Mouse (Mus musculus) heart, postnatal 4 days (tissue): ENCODE data around the gene Prkag2. TPM values are rescaled to one million over a fixed set of nuclear protein-coding genes. Genes with fewer than 3 reads are reported as not detected.
"Not testable (repeated sequence)": the region's sequence is repeated elsewhere in the genome, so short reads cannot be mapped to it uniquely, and the experiment has no call there.

Source experiments
- DNase-seq: peaks from one replicate; pipeline ENCODE4 v3.0.0; 2021
- total RNA-seq, 2 experiments: library from RNA; stranded (reverse); gene quantifications; 2 replicates each; pipeline ENCODE4 v1.2.3; 2021

Gene Prkag2
- total RNA-seq, 2 experiments from 2014 or later: 143 to 152 TPM

DNA sequence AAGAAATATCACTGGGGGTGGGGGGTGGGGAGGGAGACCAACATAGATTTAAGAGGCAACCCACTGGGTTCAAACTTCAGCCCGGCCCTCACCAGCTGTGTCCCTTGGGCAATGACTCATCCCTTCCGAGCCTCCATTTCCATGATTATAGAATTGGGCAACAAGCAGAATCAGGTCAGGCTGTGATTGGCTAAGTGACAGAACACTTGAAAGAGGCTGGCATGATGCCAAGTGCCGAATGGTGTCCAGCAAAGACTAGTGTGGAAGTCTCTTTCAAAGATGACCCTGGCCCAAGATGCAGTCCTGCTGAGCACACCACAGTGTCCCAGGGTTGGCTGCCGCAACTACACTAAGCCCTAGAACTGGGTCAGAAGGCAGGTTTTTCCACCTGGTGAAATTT is 14.2 kb downstream of the Prkag2 start:
- peak; percentile 83 for DNase-seq

- no peak for DNase-seq
These were observed 15.3 kb downstream of the Prkag2 start for GRCm38 (mm10) chr5:25085170-25085569.

GRCm38 (mm10) chr5:25083816-25084215 is 16.6 kb downstream of the Prkag2 start:
- peak; percentile 12 for DNase-seq

- peak; percentile 71 for DNase-seq
These were observed 17.9 kb downstream of the Prkag2 start for GRCm38 (mm10) chr5:25082542-25082941.

GRCm38 (mm10) chr5:25081545-25081944 is 18.9 kb downstream of the Prkag2 start:
- DNase-seq: no peak

- DNase-seq: no peak
These were observed 19.4 kb downstream of the Prkag2 start for GRCm38 (mm10) chr5:25080994-25081393.

DNA sequence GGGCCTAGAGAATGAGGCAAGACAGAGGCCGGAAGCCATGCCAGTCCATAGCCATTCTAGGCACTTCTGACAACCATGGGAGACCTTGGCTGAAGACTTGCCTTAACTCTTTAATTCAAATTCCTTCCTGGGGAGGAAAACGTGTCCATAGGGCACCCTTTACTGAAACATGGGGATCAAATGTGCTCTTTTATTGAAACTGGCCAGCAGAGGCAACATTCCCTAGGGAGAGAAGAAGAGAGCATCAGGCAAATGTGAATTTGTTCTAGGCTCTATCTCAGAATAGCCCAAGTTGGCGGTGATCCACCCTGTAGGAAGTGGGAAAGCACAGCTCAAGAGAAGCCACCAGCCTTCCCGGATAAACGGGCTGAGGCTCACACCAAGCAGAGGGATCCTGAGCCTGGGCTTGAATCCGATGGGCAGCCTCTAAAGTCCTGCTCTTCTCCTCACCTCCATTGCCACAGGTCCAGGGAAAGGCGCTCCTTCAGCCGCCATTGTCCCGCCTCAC is 19.9 kb downstream of the Prkag2 start:
- no peak for DNase-seq

GRCm38 (mm10) chr5:25079766-25080265 is 20.6 kb downstream of the Prkag2 start:
- no peak for DNase-seq

- no peak for DNase-seq
These were observed 22.4 kb downstream of the Prkag2 start for GRCm38 (mm10) chr5:25077873-25078651.

- not testable (repeated sequence) for DNase-seq
These were observed 23.2 kb downstream of the Prkag2 start for GRCm38 (mm10) chr5:25077258-25077657.

GRCm38 (mm10) chr5:25075623-25076022 is 24.8 kb downstream of the Prkag2 start:
- no peak for DNase-seq

DNA sequence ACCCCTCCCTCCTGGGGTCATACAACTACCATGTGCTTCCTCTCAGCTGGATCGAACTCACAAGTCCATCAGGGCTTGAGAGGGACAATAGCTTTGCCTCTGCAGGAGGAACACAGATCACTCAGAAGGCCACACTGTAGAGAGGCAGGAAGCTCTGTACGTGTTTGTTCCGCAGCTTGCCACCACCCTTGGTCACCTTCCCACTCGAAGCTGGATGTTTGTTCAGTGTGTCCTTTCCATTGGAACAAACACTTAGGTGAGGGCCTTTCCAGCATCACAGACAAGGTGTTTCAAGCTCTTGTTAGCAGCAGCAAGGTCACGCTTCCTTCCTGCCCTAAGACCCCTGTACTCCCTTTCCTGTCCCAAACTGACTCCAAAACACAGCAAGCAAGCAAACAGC is 30.6 kb downstream of the Prkag2 start:
- no peak for DNase-seq

DNA sequence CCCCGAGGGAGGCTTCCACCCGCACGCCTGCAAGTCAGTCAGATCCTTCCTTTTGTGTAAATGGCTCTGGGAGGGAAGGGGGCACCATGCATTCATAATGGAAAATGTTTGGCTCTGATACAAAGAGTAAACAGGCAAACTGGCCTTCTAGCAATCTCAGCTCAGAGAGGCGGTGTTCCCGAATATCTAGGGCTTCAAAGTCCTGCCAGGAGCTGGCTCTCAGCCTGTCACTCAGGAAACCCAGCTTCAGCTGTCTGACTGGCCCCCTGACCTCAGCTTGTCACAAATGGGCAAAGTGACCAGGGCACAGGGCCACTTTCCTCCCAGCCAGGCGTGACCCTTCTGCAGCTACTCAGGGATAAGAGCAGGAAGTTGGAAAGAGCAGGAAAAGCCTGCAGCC is 33.3 kb downstream of the Prkag2 start:
- DNase-seq: peak; percentile 76

DNA sequence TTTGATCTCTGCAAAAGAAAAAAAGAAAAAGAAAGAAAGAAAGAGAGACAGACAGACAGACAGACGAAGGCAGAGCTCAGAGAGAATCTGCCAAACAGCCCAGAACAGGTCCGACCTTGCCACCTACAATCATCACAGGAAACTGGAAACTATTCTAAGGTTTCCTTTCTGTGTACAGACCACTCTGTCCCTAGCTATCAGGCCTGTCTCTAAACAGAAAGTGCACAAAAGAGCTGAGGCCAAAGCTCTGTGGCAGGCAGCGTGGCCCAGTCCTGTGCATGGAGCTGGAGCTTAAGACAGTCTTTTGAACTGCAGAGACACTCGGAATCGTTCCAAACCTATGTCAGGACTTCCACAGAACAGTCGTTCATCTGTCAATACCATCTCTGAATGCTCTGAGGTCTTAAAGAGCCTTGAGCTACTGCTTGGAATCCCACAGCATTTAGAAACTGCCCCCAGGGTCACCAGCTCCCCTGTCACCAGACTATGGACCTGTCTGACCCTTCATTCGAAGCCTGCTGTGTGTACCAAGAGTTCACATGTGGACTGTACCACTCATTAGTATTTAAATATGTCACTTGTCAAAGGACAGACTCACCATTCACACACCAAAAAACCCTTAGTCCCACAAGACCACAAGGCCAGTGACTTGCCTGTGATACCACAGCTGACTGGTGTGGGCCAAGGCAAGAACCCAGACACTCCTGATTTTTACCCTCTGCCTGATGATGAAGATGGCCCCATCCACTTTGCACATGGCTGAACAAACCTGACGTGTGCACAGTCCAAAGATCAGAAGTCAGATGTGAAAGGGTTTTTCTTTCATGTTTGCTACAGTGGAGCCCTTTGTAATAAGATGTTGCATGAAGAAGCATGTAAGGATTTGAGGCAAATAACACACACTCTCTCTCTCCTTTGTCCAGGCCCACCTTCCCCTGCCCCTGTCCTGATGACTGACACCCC is 35.9 kb downstream of the Prkag2 start:
- no peak for DNase-seq

DNA sequence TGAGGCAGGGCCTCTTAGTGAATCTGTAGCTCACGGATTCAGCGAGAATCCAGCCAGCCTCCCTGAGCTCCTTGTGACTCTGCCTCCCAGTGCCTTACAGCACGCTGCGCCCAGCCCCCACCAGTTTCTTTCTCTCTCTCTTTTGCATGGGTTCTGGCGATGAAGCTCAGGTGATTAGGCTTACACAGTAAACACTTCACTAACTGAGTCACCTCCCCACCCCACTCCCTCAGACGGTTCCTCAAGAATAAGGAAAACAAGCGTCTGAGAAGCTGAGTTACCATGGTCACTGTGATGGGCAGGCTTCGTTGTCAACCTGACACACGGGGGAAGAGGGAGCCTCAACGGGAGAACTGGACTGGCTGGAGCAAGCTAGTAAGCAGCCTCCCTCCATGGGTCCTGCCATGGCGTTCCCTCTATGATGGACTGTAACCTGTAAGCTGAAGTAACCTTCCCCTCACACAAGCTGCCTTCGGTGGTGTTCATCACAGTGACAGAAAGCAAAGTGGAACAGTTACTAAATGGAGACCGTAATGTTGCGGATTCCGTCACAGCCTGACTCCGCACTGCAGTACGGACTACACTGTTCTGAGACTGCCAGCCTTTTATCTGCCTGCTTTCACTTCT is 37.8 kb downstream of the Prkag2 start:
- DNase-seq: no peak

DNA sequence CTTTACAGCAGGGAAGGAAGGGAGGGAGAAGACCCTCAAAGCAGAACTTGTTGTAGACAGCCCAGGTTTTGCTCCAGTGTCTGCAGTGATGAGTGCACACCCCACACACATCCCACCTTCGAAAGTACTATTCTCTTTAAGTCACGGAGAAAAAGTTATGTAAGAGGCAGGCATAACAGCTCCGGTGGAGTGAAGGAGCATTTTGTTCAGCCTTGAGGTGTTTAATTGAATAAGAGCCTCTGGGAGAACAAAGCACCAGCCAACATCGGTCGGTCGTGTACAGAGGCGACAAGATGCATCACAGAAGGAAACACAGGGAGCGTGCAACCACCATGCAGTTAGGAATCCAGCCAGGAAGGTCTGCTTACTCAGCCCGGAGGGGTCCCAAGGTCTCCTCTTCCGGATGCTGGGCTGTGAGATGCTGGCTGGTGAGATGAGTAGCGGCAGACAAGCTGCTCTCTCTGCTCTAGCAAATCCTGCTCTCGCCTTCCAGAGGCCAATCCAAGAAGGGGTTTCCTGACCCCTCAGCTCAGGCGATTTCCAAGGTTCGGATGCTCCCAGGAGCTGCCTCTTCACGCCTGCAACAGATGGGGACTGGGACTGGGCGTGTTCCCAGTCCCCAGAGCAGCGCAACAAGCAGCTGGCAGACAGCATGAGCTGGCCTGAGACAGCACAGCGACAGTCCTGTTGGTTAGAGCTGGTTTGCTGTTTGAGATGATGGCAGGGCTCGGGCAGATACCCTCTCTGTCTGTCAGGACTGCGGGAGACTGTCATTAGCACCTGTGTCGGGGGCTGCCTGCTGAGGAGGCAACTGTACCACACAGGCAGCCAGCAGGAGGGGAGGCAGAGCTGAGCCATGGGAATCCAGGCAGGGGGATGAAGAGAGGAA is 41.3 kb downstream of the Prkag2 start:
- peak; percentile 27 for DNase-seq

DNA sequence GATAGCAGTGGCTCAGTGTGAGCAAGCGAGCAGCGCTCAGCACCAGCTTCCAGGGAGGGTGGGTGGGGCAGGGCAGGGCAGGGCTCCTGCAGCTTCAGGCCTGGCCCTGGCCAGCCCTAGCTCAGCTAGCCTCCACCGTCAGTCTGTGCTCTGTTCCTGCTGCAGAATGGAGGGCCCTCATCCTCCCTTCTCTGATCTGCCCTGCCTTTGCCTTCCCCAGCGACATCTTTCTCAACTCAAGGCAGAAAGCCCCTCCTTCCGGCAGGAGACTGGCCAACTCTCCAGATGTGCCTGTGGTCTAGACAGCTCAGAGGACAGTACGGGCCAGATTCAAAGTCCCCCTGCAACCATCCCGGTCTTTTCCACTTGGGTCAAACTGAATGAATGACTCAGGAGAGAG is 42.0 kb downstream of the Prkag2 start:
- peak; percentile 54 for DNase-seq

- DNase-seq: no peak
These were observed 45.2 kb downstream of the Prkag2 start for GRCm38 (mm10) chr5:25055288-25055687.

GRCm38 (mm10) chr5:25053971-25054658 is 46.3 kb downstream of the Prkag2 start:
- DNase-seq: no peak

DNA sequence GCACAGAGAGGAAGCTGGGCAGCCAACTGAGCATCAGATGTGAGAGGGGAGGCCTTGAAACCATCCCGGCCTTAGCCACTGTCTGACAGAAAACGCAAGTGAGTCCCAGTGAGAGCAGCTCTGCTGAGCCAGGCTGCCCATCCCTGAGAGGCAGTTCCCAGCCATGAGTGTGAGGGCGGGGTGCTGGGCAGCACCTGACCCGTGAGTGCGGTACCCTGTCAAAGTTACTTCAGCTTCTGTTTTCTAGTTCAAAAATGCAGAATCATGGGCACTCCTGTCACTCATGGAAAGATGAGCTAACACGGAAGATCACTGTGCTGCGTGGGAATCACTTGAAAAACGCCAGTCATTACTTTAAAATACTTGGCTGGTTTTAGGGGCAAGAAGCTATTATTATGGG is 49.6 kb downstream of the Prkag2 start:
- DNase-seq: no peak

DNA sequence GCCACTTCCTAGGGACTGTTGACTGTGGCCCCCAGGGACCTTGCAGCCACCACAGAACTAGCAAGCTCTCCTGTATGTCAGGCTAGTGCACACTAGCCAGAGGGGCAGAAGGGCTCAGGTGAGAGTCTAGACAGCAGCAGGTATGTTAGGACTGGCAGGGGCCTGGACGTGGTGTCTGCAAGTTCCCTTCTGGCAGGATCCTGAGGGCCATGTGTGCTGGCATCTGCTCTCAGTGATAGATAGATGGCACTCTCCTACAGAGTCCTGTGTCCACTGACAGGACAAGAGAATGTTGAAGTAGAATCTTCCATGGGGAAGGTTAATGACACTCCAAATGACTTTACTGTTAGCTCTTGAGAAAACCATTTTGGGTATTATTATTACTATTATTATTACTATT is 52.8 kb downstream of the Prkag2 start:
- no peak for DNase-seq
